Mouse (Mus musculus): ENCODE data around the gene Ephb2. TPM values are rescaled to one million over a fixed set of nuclear protein-coding genes. Genes with fewer than 3 reads are reported as not detected.

The Ephb2 gene
- polyA plus RNA-seq, 1 experiment, result 21.7 TPM

- H3K4me3 ChIP-seq, result peak overlapping the region; percentile 22
- TF ChIP-seq CEBPB (IDR thresholded peaks at IDR 0.05; ENCODE audit: insufficient read depth, poor library complexity, severe bottlenecking) (no peak), TCF12 (IDR thresholded peaks at IDR 0.05; ENCODE audit: insufficient read depth, poor library complexity, severe bottlenecking) (no peak), MYOG (IDR thresholded peaks at IDR 0.05; ENCODE audit: control insufficient read depth in 1 of 3, insufficient read depth in 1 of 3, insufficient read length in 2 of 3, low read depth in 2 of 3) (no peak), TCF3 (IDR thresholded peaks at IDR 0.05; ENCODE audit: insufficient read length, low read depth) (no peak), POLR2AphosphoS2 (IDR thresholded peaks at IDR 0.05; ENCODE audit: insufficient read length, low read depth) (no peak), USF1 (IDR thresholded peaks at IDR 0.05; ENCODE audit: low read depth) (no peak), MAX (IDR thresholded peaks at IDR 0.05; ENCODE audit: low read depth) (no peak), SRF (IDR thresholded peaks at IDR 0.05; ENCODE audit: control insufficient read depth, insufficient read length, low read depth) (no peak), MYOD1 (IDR thresholded peaks at IDR 0.05; ENCODE audit: control insufficient read depth in 1 of 3, insufficient read length in 2 of 3, low read depth in 2 of 3) (no peak), REST (IDR thresholded peaks at IDR 0.05; ENCODE audit: insufficient read depth, insufficient read length) (no peak), POLR2A (IDR thresholded peaks at IDR 0.05; ENCODE audit: insufficient read length, low read depth) (no peak), E2F4 (IDR thresholded peaks at IDR 0.05; ENCODE audit: insufficient read depth) (no peak)
- H3K36me3 ChIP-seq (ENCODE audit: control insufficient read depth, insufficient read depth), result no peaks in the 10 kb centered on the region
- no peaks in the 10 kb centered on the region for H3K27me3 ChIP-seq (ENCODE audit: control insufficient read depth, insufficient read depth, insufficient read length)
- peak overlapping the region; percentile 95 for H3K4me2 ChIP-seq (ENCODE audit: low read depth)
- H3ac ChIP-seq (ENCODE audit: control insufficient read depth, insufficient read length), result no peak overlapping the region
- H3K79me2 ChIP-seq (ENCODE audit: control insufficient read depth, insufficient read depth), result no peaks in the 10 kb centered on the region
Measured at GRCm38 (mm10) chr4:136650261-136650660, 185.5 kb downstream of the Ephb2 start.

DNA sequence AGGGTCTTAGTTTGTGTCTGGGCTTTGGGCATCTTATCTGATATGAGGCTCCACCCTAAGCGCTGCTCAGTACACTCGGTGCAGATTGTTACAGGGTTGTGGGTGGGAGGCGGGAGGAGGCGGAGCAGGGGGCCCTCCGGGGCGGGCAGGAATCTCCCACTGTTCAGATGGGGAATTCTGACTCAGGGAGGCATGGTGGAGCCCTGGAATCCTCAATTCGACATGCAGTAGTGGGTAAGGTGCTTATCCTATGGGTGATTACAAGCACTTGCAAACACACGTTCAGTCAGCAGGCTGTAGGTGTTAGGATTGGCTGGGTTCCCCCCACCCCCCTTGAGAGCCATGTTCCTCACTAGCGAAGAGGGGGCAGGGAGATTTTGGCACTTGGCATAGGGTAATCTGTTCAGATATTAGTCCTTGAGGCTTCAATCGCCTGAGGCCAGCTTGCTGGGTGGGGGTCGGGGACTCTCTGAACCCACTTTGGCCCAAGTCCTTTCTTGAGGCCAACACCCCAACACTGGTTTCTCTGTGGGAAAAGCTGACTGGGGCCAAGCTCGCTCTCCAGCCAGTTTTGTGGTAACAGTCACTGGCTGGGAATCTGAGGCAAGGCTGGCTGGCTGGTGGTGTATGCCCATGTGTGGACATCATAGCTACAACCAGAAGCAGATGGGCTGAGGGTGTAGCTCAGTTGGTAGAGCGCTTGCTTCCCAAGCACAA lies 186.2 kb downstream of the Ephb2 start:
- H3K36me3 ChIP-seq (ENCODE audit: control insufficient read depth, insufficient read depth), result no peaks in the 10 kb centered on the region
- H3K4me2 ChIP-seq (ENCODE audit: low read depth), result peak overlapping the region; percentile 95
- TF ChIP-seq TCF12 (IDR thresholded peaks at IDR 0.05; ENCODE audit: insufficient read depth, poor library complexity, severe bottlenecking) (no peak), REST (IDR thresholded peaks at IDR 0.05; ENCODE audit: insufficient read depth, insufficient read length) (no peak), MYOG (IDR thresholded peaks at IDR 0.05; ENCODE audit: control insufficient read depth in 1 of 3, insufficient read depth in 1 of 3, insufficient read length in 2 of 3, low read depth in 2 of 3) (peak in 1 of 3 experiments; percentile 67), MYOD1 (IDR thresholded peaks at IDR 0.05; ENCODE audit: control insufficient read depth in 1 of 3, insufficient read length in 2 of 3, low read depth in 2 of 3) (peak in 2 of 3 experiments; percentile 39 to 70), TCF3 (IDR thresholded peaks at IDR 0.05; ENCODE audit: insufficient read length, low read depth) (no peak), POLR2A (IDR thresholded peaks at IDR 0.05; ENCODE audit: insufficient read length, low read depth) (peak; percentile 58), POLR2AphosphoS2 (IDR thresholded peaks at IDR 0.05; ENCODE audit: insufficient read length, low read depth) (peak; percentile 46), CEBPB (IDR thresholded peaks at IDR 0.05; ENCODE audit: insufficient read depth, poor library complexity, severe bottlenecking) (no peak), SRF (IDR thresholded peaks at IDR 0.05; ENCODE audit: control insufficient read depth, insufficient read length, low read depth) (peak; percentile 92), USF1 (IDR thresholded peaks at IDR 0.05; ENCODE audit: low read depth) (no peak), MAX (IDR thresholded peaks at IDR 0.05; ENCODE audit: low read depth) (no peak), E2F4 (IDR thresholded peaks at IDR 0.05; ENCODE audit: insufficient read depth) (no peak)
- no peak overlapping the region for H3ac ChIP-seq (ENCODE audit: control insufficient read depth, insufficient read length)
- H3K4me3 ChIP-seq, result peak overlapping the region; percentile 22
- H3K27me3 ChIP-seq (ENCODE audit: control insufficient read depth, insufficient read depth, insufficient read length), result no peaks in the 10 kb centered on the region
- H3K79me2 ChIP-seq (ENCODE audit: control insufficient read depth, insufficient read depth), result no peaks in the 10 kb centered on the region

DNA sequence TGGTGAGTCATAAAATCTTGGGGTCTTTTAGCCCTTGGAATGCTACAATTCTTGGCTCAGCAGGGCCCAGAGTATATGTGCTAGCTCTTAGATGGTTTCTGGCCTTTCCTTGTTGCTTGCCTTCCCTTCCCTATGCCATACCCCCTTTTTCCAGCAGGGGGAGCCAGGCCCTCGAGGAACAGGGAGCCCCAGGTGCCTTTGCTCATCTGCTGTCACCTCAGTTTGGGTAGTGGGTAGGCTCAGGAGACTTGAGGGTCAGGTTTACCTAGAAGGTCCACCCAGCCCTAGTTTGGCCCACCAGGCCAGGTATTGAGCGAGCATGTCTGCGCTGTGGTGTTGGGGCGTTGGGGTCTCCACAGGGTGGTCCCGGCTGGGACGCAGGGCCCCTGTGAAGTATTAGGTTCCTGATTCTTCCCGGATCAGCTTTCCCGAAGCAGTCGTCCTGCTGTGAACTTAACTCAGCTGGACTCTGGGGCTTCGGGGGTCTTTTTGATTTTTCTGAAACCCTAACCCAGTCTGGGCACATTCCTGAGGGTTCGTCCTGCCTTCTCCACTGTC lies 186.8 kb downstream of the Ephb2 start:
- H3K79me2 ChIP-seq (ENCODE audit: control insufficient read depth, insufficient read depth), result no peaks in the 10 kb centered on the region
- H3K36me3 ChIP-seq (ENCODE audit: control insufficient read depth, insufficient read depth), result no peaks in the 10 kb centered on the region
- no peak overlapping the region for H3ac ChIP-seq (ENCODE audit: control insufficient read depth, insufficient read length)
- H3K4me2 ChIP-seq (ENCODE audit: low read depth), result peak overlapping the region; percentile 95
- peak overlapping the region; percentile 22 for H3K4me3 ChIP-seq
- TF ChIP-seq USF1 (IDR thresholded peaks at IDR 0.05; ENCODE audit: low read depth) (no peak), MYOD1 (IDR thresholded peaks at IDR 0.05; ENCODE audit: control insufficient read depth in 1 of 3, insufficient read length in 2 of 3, low read depth in 2 of 3) (peak in 2 of 3 experiments; percentile 56 to 67), TCF12 (IDR thresholded peaks at IDR 0.05; ENCODE audit: insufficient read depth, poor library complexity, severe bottlenecking) (no peak)
- H3K27me3 ChIP-seq (ENCODE audit: control insufficient read depth, insufficient read depth, insufficient read length), result no peaks in the 10 kb centered on the region

GRCm38 (mm10) chr4:136638890-136639289 lies 196.9 kb downstream of the Ephb2 start:
- no peak overlapping the region for H3K4me2 ChIP-seq (ENCODE audit: low read depth)
- H3ac ChIP-seq (ENCODE audit: control insufficient read depth, insufficient read length), result no peak overlapping the region
- no peak overlapping the region for H3K4me3 ChIP-seq
- H3K27me3 ChIP-seq (ENCODE audit: control insufficient read depth, insufficient read depth, insufficient read length), result peaks cover 11% of the 10 kb centered on the region
- no peaks in the 10 kb centered on the region for H3K79me2 ChIP-seq (ENCODE audit: control insufficient read depth, insufficient read depth)
- no peak for TF ChIP-seq POLR2A (IDR thresholded peaks at IDR 0.05; ENCODE audit: insufficient read length, low read depth)
- TF ChIP-seq CEBPB (IDR thresholded peaks at IDR 0.05; ENCODE audit: insufficient read depth, poor library complexity, severe bottlenecking), result no peak
- TF ChIP-seq MYOD1 (IDR thresholded peaks at IDR 0.05; ENCODE audit: control insufficient read depth in 1 of 3, insufficient read length in 2 of 3, low read depth in 2 of 3), result no peak
- no peak for TF ChIP-seq POLR2AphosphoS2 (IDR thresholded peaks at IDR 0.05; ENCODE audit: insufficient read length, low read depth)
- TF ChIP-seq MYOG (IDR thresholded peaks at IDR 0.05; ENCODE audit: control insufficient read depth in 1 of 3, insufficient read depth in 1 of 3, insufficient read length in 2 of 3, low read depth in 2 of 3), result no peak
- no peak for TF ChIP-seq TCF3 (IDR thresholded peaks at IDR 0.05; ENCODE audit: insufficient read length, low read depth)
- no peak for TF ChIP-seq E2F4 (IDR thresholded peaks at IDR 0.05; ENCODE audit: insufficient read depth)
- no peak for TF ChIP-seq MAX (IDR thresholded peaks at IDR 0.05; ENCODE audit: low read depth)
- TF ChIP-seq REST (IDR thresholded peaks at IDR 0.05; ENCODE audit: insufficient read depth, insufficient read length), result no peak
- TF ChIP-seq SRF (IDR thresholded peaks at IDR 0.05; ENCODE audit: control insufficient read depth, insufficient read length, low read depth), result no peak
- no peak for TF ChIP-seq USF1 (IDR thresholded peaks at IDR 0.05; ENCODE audit: low read depth)
- TF ChIP-seq TCF12 (IDR thresholded peaks at IDR 0.05; ENCODE audit: insufficient read depth, poor library complexity, severe bottlenecking), result no peak
- H3K36me3 ChIP-seq (ENCODE audit: control insufficient read depth, insufficient read depth), result no peaks in the 10 kb centered on the region

All from myocyte (in vitro differentiated cells).